Mouse (Mus musculus): Measurements from ENCODE around the gene Pik3r5.

Pik3r5 gene

GRCm38 (mm10) chr11:68431699-68432360 lies at the start of gene Pik3r5:
Pik3r5 (plus strand) TSS chr11:68432121.
- 7% methylated on average over 35 of the region's 35 CpGs for WGBS

- WGBS = 72% methylated on average over 10 of the region's 10 CpGs
These were observed 48.4 kb upstream of the Pik3r5 start for GRCm38 (mm10) chr11:68383519-68383918.

- 41% methylated on average over 12 of the region's 12 CpGs for WGBS
These were observed 47.8 kb upstream of the Pik3r5 start for GRCm38 (mm10) chr11:68384131-68384530.

DNA sequence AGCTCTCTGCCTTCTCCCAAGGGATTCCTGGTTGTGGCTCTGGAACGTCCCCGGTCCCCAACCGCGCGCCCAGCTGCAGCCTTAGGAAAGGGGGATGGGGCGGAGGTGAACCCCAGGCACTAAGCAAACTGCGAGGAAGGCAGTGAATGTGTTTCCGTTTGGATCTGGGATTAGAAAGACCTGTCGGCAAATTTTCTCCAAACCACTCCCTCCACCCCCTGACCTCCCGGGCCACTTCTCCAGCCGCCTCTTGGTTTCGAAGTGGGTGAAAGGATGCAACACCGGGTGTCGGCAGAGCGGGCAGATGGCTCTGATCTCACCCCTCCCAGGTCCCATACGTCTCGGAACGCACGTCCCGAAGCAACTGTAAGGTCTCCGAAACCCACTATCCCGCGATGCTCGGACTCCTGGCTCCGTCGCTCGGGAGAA lies 47.3 kb upstream of the Pik3r5 start:
- 2% methylated on average over 27 of the region's 27 CpGs for WGBS

DNA sequence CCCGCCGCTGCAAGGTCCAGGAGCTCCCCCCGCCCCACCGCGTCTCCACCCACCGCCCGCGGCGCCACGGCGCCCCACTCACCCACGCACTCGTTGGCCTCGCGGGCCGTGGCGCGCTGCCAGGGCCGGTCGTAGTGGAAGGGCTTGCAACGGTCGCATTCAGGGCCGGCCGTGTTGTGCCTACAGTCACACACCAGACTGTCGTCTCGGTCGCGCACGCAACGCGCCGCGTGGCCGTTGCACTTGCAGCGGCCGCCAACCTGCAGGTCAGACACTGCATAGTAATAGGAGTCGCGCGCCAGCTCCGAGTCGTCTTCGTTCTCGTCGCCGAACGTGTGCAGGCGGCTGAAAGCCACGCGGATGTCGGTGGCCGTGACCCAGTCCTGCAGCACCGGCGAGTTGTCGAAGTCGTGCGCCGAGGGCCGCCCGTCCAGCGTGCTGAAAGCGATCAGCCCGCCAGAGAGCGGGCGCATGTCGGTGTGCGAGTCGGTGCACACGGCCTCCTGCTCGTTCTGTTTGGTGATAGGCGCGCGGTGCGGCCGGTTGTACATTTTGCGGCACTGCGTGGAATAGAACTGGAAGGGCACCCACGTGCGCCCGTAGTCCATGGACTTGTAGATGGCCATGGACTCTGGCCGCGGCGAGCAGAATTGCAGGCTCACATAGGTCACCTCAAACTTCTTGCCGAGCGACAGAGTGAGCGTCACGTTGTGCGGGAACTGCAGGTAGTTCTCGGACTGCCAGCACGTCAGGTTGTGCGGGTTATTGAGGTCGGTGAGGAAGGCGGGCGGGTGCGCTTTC lies 46.7 kb upstream of the Pik3r5 start:
- WGBS = under 1% methylated on average over 94 of the region's 94 CpGs

GRCm38 (mm10) chr11:68385921-68386588 lies 45.9 kb upstream of the Pik3r5 start:
- 1% methylated on average over 67 of the region's 68 CpGs for WGBS

DNA sequence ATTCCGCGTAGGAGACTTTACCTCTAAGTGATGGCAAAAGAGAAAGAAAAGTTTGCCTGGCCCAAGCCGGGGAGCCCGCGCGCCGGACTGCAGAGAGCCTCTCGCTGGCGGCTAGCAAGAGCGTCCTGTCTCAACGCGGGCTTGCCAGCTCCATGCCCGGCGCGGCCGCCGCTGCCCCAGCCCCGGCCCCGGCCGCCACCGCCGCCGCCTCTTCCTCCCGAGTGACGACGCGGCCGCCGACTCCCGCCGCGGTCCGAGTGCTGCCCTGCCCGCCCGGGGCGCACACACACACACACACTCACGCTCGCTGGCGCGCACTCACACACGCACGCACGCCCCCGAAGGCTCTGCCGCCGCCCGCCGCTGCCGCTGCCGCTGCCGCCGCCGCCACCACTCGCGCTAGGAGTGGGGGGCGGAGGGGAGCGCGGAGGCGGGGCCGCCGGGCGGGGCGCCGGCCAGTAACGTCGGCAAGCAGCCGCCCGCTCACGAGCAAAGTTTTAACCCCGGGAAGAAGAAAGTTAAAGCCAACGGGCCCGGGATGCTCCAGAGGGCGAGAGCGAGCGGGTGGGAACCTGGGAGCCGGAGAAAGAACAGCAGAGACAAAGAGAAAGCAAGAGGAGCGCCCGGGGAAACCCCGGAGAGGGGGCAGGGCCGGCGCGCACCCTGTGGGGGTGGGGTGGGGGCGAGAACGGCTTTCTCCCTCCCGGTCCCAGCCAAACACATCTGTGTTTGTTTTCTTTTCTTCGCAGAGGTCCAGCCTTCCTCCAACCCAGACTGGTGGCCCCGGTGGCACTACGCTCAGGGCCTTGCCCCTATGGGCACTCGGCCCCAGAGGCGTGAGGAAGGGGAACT lies 45.1 kb upstream of the Pik3r5 start:
- 4% methylated on average over 85 of the region's 90 CpGs for WGBS

GRCm38 (mm10) chr11:68387441-68387760 lies 44.5 kb upstream of the Pik3r5 start:
- 74% methylated on average over 4 of the region's 4 CpGs for WGBS

- WGBS = 86% methylated on average over 11 of the region's 11 CpGs
These were observed 43.8 kb upstream of the Pik3r5 start for GRCm38 (mm10) chr11:68387971-68388654.

GRCm38 (mm10) chr11:68388655-68389015 lies 43.3 kb upstream of the Pik3r5 start:
- 91% methylated on average over 1 of the region's 1 CpGs for WGBS

- 31% methylated on average over 8 of the region's 8 CpGs for WGBS
These were observed 42.3 kb upstream of the Pik3r5 start for GRCm38 (mm10) chr11:68389621-68390020.

GRCm38 (mm10) chr11:68390381-68391287 lies 41.3 kb upstream of the Pik3r5 start:
- 46% methylated on average over 19 of the region's 19 CpGs for WGBS

GRCm38 (mm10) chr11:68393897-68394490 lies 37.9 kb upstream of the Pik3r5 start:
- 60% methylated on average over 2 of the region's 2 CpGs for WGBS

GRCm38 (mm10) chr11:68394749-68395148 lies 37.2 kb upstream of the Pik3r5 start:
- 86% methylated on average over 4 of the region's 4 CpGs for WGBS

GRCm38 (mm10) chr11:68395546-68395945 lies 36.4 kb upstream of the Pik3r5 start:
- 85% methylated on average over 5 of the region's 5 CpGs for WGBS

GRCm38 (mm10) chr11:68398891-68399547 lies 32.9 kb upstream of the Pik3r5 start:
- WGBS = 40% methylated on average over 24 of the region's 24 CpGs

GRCm38 (mm10) chr11:68399548-68400020 lies 32.3 kb upstream of the Pik3r5 start:
- 3% methylated on average over 47 of the region's 47 CpGs for WGBS

DNA sequence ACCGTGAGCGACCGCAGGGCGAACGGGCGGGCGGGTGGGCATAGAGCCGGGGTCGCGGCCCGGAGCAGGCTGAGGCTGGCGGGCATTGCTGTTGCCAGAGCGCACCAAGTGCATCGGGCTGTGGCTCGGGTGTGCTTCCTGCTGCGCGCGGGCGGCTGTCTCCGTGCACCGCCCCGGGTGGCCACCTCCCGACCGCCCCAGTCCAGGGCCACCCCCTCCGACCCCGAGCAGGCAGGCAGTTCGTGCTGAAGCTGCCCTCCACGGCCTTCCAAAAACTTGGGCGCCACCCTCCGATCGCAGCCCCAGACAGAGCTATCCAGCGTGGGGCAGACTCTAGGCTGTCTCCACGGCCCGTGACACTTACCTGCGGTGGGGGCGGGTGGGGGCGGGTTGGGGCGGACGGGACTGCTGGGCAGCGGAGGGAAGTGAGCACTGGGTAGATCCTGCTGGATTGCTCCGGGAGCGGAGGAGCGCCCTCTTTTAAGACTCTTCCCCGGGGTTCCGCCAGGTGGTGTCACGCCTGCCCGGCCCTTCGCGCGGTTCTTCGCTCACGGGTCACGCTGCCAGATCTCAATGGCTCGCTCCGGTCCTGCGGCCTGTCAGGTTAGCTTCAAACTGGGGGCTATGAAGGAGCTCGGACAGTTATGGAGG lies 31.8 kb upstream of the Pik3r5 start:
- WGBS = 1% methylated on average over 54 of the region's 57 CpGs
